Mouse (Mus musculus): ENCODE measurements around the gene Elobl. TPM values are rescaled to one million over a fixed set of nuclear protein-coding genes. Genes with fewer than 3 reads are reported as not detected.
"Not testable (repeated sequence)": the region's sequence is repeated elsewhere in the genome, so short reads cannot be mapped to it uniquely, and the experiment has no call there.

The Elobl gene
- 0.81 and 0.82 TPM in 2 replicates for polyA plus RNA-seq (2015; fragmentation: Nextera tagmentation; extraction: Ambion mirVana)

GRCm38 (mm10) chr11:88966881-88967361 lies at the start of gene Elobl:
Elobl (minus strand) TSS chr11:88966931.
- no peak for DNase-seq (ENCODE audit: low spot score)

DNA sequence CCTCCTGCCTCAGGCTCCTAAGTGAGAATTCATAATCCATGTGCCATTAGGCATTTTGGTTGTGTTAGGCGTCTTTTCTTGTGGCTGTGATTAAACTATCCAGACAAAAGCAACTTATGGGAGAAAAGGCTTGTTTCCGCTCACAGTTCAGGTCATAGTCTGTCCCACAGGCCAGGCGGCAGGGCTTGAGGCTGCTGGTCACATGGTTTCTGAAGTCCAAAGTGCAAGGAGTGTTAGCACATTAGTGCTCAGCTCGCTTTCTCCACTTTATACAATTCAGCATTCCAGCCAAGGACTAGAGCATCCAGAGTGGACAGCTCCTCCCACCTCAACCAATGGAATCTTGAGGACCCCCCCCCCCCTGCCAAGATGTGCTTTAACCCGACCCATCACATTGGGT lies 45.5 kb upstream of the Elobl start:
- no peak for DNase-seq (ENCODE audit: low spot score)

GRCm38 (mm10) chr11:89009496-89009895 lies 42.8 kb upstream of the Elobl start:
- DNase-seq (ENCODE audit: low spot score), result no peak

GRCm38 (mm10) chr11:89009066-89009465 lies 42.3 kb upstream of the Elobl start:
- DNase-seq (ENCODE audit: low spot score), result no peak

DNA sequence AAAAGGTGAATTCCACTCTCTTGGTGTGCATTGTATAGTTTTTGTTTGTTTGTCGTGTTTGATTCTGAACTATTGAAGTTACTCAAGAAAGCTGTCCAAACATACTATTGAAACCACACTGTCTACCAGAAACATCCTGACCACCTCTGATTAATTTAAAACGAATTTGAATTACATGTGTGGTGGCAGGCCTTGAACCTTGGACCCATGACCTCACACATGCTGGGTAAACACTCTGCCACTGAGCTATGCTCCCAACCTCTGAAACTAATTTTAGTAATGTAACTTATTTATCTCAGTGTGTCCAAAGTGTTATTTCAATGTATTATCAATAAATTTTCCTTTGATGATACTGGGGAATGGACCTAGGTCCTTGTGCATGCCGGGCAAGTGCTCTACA lies 40.9 kb upstream of the Elobl start:
- no peak for DNase-seq (ENCODE audit: low spot score)

- DNase-seq (ENCODE audit: low spot score), result no peak
Measured at GRCm38 (mm10) chr11:89006404-89006803, 39.7 kb upstream of the Elobl start.

DNA sequence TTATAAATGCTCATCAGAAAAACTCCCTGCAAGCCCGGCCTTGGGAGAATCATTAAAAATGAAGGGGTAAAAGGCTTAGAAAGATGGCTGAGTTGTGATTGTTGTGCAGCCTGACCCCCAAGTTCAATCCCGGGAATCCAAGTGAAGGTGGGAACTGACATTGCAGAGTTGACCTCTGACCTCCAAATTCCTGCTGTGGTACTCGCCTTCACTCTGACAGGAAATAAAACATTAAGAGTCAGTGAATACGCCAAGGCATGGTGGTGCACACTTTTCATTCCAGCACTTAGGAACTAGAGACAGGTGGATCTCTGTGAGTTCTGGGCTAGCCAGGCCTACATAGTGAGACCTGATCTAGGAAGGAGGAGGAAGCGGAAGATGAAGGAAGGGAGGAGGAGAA lies 38.7 kb upstream of the Elobl start:
- no peak for DNase-seq (ENCODE audit: low spot score)

DNA sequence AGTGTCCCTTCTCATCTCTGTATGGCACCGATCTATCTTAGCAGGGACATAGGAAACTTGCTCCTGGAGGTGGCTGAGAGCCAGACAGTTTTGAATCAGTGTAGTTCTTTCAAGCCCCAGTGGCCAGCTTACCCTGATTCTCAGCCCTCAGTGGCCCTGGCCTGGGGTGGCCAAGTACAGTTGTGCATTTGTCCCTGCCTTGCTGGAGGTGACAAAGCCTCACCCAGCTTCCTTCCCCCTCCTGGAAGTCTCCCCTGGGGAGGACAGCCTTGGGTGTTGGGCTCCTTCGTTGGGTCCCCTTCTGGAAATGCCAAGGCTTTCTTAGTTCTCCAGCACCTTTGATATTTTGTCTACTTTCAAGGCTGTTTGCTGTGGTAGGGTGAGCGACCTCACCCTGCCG lies 37.0 kb upstream of the Elobl start:
- DNase-seq (ENCODE audit: low spot score), result no peak

DNA sequence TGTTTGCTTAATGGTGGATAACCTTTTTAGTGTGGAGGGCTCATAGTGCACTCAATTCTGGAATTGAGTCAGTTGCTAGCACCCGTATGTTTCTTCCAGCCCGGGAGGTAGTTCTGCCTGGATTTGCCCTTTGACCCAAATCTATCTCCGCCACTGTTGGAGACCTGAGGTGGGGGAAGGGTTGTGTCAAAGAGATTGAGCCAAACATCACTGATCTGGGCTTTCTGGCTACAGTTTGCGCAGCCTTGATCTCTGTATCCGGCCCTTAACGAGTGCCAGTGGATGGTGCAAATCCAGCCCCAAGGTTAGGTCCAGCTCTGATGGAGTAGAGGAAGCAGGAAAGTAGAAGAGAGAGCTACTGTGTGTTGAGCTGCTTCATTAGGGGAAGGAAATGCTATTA lies 36.3 kb upstream of the Elobl start:
- no peak for DNase-seq (ENCODE audit: low spot score)

DNA sequence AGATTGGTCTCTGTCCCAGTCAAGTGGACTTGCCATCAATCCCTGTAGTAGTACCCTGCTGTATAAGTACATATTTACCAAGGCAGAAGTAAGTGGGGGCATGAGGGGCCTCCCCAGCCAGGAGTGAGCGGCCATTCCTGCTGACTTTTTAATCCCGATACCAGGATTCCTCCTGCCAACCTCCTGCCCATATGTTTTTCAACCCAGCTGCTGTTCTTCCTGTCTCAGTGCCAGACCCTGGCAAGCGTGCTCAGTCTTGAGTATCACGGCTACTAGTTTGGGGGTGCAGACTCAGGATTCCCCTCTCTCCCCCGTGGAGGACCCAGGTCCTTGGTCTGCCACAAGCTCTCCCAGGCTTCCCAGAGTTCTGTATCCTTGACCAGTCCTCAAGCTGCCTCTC lies 35.9 kb upstream of the Elobl start:
- no peak for DNase-seq (ENCODE audit: low spot score)

- no peak for DNase-seq (ENCODE audit: low spot score)
Measured at GRCm38 (mm10) chr11:89002068-89002467, 35.3 kb upstream of the Elobl start.

- DNase-seq (ENCODE audit: low spot score), result no peak
Measured at GRCm38 (mm10) chr11:89001569-89001968, 34.8 kb upstream of the Elobl start.

GRCm38 (mm10) chr11:89000527-89000819 lies 33.7 kb upstream of the Elobl start:
- no peak for DNase-seq (ENCODE audit: low spot score)

GRCm38 (mm10) chr11:88999723-89000526 lies 33.2 kb upstream of the Elobl start:
- peak; percentile 8 for DNase-seq (ENCODE audit: low spot score)

DNA sequence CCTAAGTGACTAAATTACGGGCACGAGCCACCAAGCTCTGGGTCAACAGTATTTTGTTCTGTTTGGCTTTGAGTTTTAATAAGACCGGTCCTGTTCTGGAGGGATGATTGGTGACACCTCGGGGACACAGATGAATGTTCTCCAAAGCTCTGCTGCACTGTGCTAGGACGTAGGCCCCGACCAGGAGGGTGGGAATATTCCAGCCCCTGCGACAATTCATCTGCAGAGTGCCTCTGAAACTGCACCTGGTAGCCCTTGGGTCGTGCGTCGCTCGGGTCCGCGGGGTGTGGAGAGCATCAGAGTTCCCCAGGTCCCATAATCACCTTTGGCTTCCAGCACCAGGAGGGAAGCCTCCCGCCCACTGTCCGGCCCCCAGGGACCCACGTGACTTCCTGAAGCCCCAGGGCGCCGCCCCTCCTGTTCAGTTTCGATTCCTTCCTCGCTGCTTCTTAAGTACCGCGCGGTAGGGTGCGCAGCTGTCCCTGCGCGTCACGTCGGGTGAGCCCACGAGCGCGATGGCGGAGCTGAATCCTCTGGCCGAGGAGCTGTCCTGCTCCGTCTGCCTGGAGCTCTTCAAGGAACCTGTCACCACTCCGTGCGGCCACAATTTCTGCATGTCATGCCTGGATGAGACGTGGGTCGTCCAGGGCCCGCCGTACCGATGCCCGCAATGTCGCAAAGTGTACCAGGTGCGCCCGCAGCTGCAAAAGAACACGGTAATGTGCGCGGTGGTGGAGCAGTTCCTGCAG lies 32.4 kb upstream of the Elobl start, which contains the start of gene Trim25:
Trim25 (plus strand) TSS at position 403 of the 749 bp plus-strand sequence.
- peak; percentile 94 for DNase-seq (ENCODE audit: low spot score)

DNA sequence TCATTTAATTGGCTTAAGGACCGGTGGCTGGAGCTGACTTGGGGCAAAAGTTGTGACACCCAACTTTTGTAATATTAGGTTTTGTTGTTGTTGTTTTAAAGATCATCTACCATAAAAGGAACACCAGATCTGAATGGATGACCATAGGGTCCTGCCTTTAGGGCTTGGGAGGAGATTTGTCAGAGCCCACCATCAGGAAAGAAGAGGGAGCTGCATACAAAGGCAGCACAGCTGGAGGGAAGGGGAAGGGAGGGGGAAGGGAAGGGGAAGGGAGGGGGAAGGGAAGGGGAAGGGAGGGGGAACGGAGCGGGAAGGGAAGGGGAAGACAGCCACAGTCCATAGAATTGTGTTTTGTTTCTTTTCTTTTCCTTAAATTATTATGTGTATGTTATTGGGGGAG lies 31.7 kb upstream of the Elobl start:
- no peak for DNase-seq (ENCODE audit: low spot score)

GRCm38 (mm10) chr11:88997343-88997742 lies 30.6 kb upstream of the Elobl start:
- DNase-seq (ENCODE audit: low spot score), result not testable (repeated sequence)

- DNase-seq (ENCODE audit: low spot score), result no peak
Measured at GRCm38 (mm10) chr11:88996427-88996826, 29.7 kb upstream of the Elobl start.

GRCm38 (mm10) chr11:88995616-88996015 lies 28.9 kb upstream of the Elobl start:
- DNase-seq (ENCODE audit: low spot score), result no peak

GRCm38 (mm10) chr11:88994492-88994891 lies 27.8 kb upstream of the Elobl start:
- no peak for DNase-seq (ENCODE audit: low spot score)

DNA sequence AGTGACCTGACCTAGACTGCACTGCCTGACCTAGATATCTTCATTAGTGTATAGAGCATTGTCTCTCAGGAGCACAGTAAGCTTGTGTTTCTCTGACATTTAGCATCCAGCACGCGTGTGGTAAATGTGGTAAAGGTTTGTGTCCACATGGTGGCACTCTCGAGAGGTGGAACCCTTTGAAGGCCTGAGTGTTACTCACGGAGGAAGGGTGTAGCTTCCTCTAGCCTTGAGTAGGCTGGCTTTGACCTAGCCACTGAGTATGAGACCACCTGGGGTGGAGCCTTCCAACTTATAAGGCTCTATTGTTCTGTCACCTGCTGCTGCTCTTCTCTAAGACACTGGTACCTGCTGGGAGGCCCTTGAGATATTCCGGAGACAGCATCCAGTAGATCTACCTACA lies 26.9 kb upstream of the Elobl start:
- DNase-seq (ENCODE audit: low spot score), result peak; percentile 86

DNA sequence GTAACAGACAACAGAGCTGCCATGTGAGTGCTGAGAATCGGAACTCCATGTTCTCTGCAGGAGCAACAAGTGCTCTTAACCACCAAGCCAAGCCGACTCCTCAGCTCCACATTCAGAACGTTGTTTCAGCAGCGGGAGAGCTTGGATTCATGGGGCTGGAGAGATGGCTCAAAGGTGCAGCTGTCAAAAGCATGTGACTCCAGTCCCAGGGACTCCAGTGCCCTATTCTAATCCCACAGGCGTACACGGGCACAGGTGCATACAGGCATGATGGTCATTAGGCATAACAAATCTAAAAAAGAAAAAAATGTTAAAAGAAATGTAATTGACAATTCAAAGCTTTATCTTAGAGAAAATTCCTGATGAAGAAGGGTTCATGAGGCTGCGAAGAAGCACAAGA lies 26.5 kb upstream of the Elobl start:
- no peak for DNase-seq (ENCODE audit: low spot score)

DNA sequence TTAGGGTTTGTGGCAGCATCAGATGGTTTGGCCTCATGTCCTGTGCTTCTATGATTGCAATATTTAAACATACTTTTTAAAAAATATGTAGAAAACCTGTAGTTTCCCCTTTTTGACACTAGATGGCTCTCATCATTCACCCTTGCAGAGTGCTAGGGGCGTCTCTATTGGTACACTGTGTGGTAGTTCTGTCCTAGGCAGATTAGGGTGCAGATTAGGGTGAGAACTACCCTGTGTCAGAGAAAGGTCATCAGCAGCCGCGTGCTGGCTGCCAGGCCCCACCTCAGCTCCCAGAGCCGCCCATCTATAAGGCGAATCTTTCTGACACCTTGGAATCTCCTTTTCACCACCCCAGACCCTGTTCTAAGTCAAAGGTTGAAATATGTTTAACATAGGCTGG lies 22.8 kb upstream of the Elobl start:
- peak; percentile 61 for DNase-seq (ENCODE audit: low spot score)
